Mouse (Mus musculus): ENCODE results near the gene Ubald1. TPM values are rescaled to one million over a fixed set of nuclear protein-coding genes. Genes with fewer than 3 reads are reported as not detected.
A peak's percentile ranks its signal among the peaks of the same experiment; 100 is the strongest.

Gene Ubald1
- total and polyA plus RNA-seq, 3 experiments = 2.8 to 25.6 TPM; not detected in 1

DNA sequence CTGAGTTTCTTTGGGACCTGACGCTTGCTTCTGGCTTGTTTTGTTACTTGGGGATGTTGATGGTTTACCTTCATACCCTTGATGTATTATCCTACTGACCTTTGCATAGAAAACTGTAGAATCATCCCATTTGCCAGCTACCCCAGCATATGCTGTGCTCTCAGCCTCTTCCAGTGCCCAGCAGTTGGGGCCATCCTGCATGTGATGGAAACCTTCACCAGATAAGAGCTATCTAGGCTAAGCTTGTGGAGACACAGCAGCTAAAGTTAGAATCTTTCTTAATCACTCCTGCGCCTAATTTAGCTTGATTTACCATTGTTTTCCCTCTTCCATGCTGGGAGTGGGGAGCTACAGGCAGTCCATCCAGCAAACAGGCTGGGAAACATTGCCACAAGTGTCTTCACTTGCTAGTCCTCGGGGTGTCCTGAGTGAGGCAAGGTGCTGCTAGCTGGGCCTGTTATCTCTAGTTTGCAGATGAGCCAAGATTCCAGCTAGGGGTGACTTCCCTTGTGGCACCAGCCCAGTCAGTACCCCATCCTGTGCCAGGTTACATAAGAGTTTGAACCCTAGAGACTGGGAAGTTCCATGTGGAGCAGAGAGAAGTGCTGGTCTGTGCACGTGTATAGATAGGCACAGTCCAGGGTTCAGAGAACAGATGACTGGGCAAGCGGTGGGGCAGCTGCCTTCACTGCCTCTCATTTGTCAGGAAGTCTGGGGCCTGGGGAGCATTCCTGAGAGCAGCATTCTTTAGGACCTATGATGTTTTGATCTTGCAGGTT, 16.3 kb upstream of the Ubald1 start:
- no peaks in the 10 kb centered on the region for H3K9me3 ChIP-seq (replicated peaks; ENCODE audit: insufficient read depth, low read length)
- no peak overlapping the region for H3K9ac ChIP-seq (ENCODE audit: control insufficient read depth, low read depth, low read length, poor library complexity, severe bottlenecking)
- no peak overlapping the region for H3K4me3 ChIP-seq (ENCODE audit: control insufficient read depth in 1 of 2, insufficient read depth in 1 of 2, low read depth in 2 of 2, low read length in 2 of 2)
- peak; percentile 75 for DNase-seq (ENCODE audit: low read depth, low spot score)
- H3K36me3 ChIP-seq (ENCODE audit: control insufficient read depth in 1 of 2, insufficient read depth in 2 of 2, low read length in 2 of 2) = peaks cover 0 to 15% of the 10 kb centered on the region in 2 experiments; a peak in 3 of 4 replicates
- H3K27me3 ChIP-seq (ENCODE audit: control insufficient read depth in 1 of 2, insufficient read depth in 2 of 2, low read length in 2 of 2) = no peaks in the 10 kb centered on the region
- H3K4me1 ChIP-seq (ENCODE audit: control insufficient read depth in 1 of 2, insufficient read depth in 2 of 2, low read length in 2 of 2) = peaks cover 10 to 19% of the 10 kb centered on the region in 2 experiments
- no peaks in the 10 kb centered on the region for H3K79me2 ChIP-seq (ENCODE audit: control insufficient read depth, insufficient read depth, low read length, poor library complexity)
- H3K27ac ChIP-seq (ENCODE audit: control insufficient read depth, low read depth, low read length) = peak overlapping the region; percentile 45
- TF ChIP-seq USF2 (IDR thresholded peaks at IDR 0.05; ENCODE audit: borderline replicate concordance in 1 of 2, insufficient read depth in 1 of 2, low read depth in 1 of 2, low read length in 2 of 2) = no peak
- no peak for TF ChIP-seq JUND (IDR thresholded peaks at IDR 0.05; ENCODE audit: low read depth, low read length)
- no peak for TF ChIP-seq SMC3 (IDR thresholded peaks at IDR 0.05; ENCODE audit: low read depth, low read length)
- TF ChIP-seq TBP (IDR thresholded peaks at IDR 0.05; ENCODE audit: low read depth, low read length) = no peak
- TF ChIP-seq NELFE (IDR thresholded peaks at IDR 0.05; ENCODE audit: low read depth, low read length) = no peak
- TF ChIP-seq UBTF (IDR thresholded peaks at IDR 0.05; ENCODE audit: borderline replicate concordance, insufficient read depth, low read depth, low read length) = no peak
- no peak for TF ChIP-seq MAZ (IDR thresholded peaks at IDR 0.05; ENCODE audit: low read depth, low read length)
- peak in 1 of 2 experiments; percentile 52; a peak in 1 of 4 replicates for TF ChIP-seq EP300 (IDR thresholded peaks at IDR 0.05; ENCODE audit: low read depth in 1 of 2, low read length in 2 of 2)
- peak; percentile 42 for TF ChIP-seq RCOR1 (IDR thresholded peaks at IDR 0.05; ENCODE audit: low read depth, low read length)
- TF ChIP-seq ZMIZ1 (IDR thresholded peaks at IDR 0.05; ENCODE audit: low read depth, low read length) = no peak
- TF ChIP-seq MAX (IDR thresholded peaks at IDR 0.05; ENCODE audit: low read length) = peak; percentile 45; the same call in 1 of the 2 replicates
- TF ChIP-seq CTCF (IDR thresholded peaks at IDR 0.05 in 2 of 3, conservative IDR thresholded peaks at IDR 0.05 in 1 of 3; ENCODE audit: control insufficient read depth in 1 of 3, insufficient read depth in 1 of 3, low read depth in 2 of 3, low read length in 3 of 3, poor library complexity in 1 of 3, severe bottlenecking in 1 of 3) = no peak
- no peak; the same call in 1 of the 2 replicates for TF ChIP-seq ETS1 (IDR thresholded peaks at IDR 0.05; ENCODE audit: low read depth, low read length)
- no peak for TF ChIP-seq E2F4 (IDR thresholded peaks at IDR 0.05; ENCODE audit: borderline replicate concordance, low read depth, low read length)
- TF ChIP-seq USF1 (IDR thresholded peaks at IDR 0.05; ENCODE audit: low read depth, low read length) = no peak
- no peak for TF ChIP-seq RAD21 (IDR thresholded peaks at IDR 0.05; ENCODE audit: low read depth, low read length)
- TF ChIP-seq ZNF384 (IDR thresholded peaks at IDR 0.05; ENCODE audit: low read depth, low read length) = no peak
- peak; percentile 84 for TF ChIP-seq TAL1 (IDR thresholded peaks at IDR 0.05; ENCODE audit: low read length)
- TF ChIP-seq MXI1 (IDR thresholded peaks at IDR 0.05; ENCODE audit: low read depth, low read length) = peak; percentile 44; the same call in 1 of the 2 replicates
- TF ChIP-seq GATA1 (IDR thresholded peaks at IDR 0.05; ENCODE audit: low read depth, low read length) = peak; percentile 60
- peak; percentile 64 for TF ChIP-seq TCF12 (IDR thresholded peaks at IDR 0.05; ENCODE audit: low read depth, low read length)
- TF ChIP-seq ELF1 (IDR thresholded peaks at IDR 0.05; ENCODE audit: low read depth, low read length) = no peak
- no peak for TF ChIP-seq CHD2 (IDR thresholded peaks at IDR 0.05; ENCODE audit: low read length)
- TF ChIP-seq MEF2A (IDR thresholded peaks at IDR 0.05; ENCODE audit: extremely low read depth, insufficient replicate concordance, low read depth, low read length, poor library complexity, severe bottlenecking) = peak; percentile 81; the same call in 1 of the 2 replicates
- TF ChIP-seq POLR2AphosphoS5 (IDR thresholded peaks at IDR 0.05; ENCODE audit: borderline replicate concordance, low read depth, low read length) = no peak
- TF ChIP-seq CHD1 (IDR thresholded peaks at IDR 0.05; ENCODE audit: low read depth, low read length) = no peak
- TF ChIP-seq MYB (IDR thresholded peaks at IDR 0.05; ENCODE audit: low read depth, low read length) = no peak
- 0 out of 2 replicates have a peak, but pooled peaks have one; percentile 40 for TF ChIP-seq MYC (IDR thresholded peaks at IDR 0.05; ENCODE audit: low read depth, low read length)
- TF ChIP-seq NRF1 (IDR thresholded peaks at IDR 0.05; ENCODE audit: insufficient read depth, low read depth, low read length, poor library complexity, severe bottlenecking) = no peak
- no peak for TF ChIP-seq HCFC1 (IDR thresholded peaks at IDR 0.05; ENCODE audit: low read depth, low read length)
- TF ChIP-seq POLR2AphosphoS2 (IDR thresholded peaks at IDR 0.05; ENCODE audit: low read length) = no peak
- no peak for TF ChIP-seq ZC3H11A (IDR thresholded peaks at IDR 0.05; ENCODE audit: low read depth, low read length)
- TF ChIP-seq ZKSCAN1 (IDR thresholded peaks at IDR 0.05; ENCODE audit: low read depth, low read length) = no peak
- no peak for TF ChIP-seq POLR2A (IDR thresholded peaks at IDR 0.05; ENCODE audit: control insufficient read depth in 1 of 2, insufficient read depth in 1 of 2, low read depth in 1 of 2, low read length in 2 of 2, poor library complexity in 1 of 2)
- no peak for TF ChIP-seq KAT2A (conservative IDR thresholded peaks at IDR 0.05; ENCODE audit: low read depth, low read length)
- no peak for TF ChIP-seq GABPA (IDR thresholded peaks at IDR 0.05; ENCODE audit: low read depth, low read length)
